Mouse (Mus musculus): ENCODE data around the gene Fbxo11. TPM values are rescaled to one million over a fixed set of nuclear protein-coding genes. Genes with fewer than 3 reads are reported as not detected.
A peak's percentile ranks its signal among the peaks of the same experiment; 100 is the strongest.

Fbxo11 gene
- polyA plus RNA-seq, 1 experiment from 2014 or later: 26.7 TPM

GRCm38 (mm10) chr17:88072047-88072446 is 7.0 kb upstream of the Fbxo11 start:
- Histone ChIP-seq H3K9me3 (ENCODE audit: control insufficient read depth, low read length) (no peaks in the 10 kb centered on the region), H3K9ac (ENCODE audit: low read depth, low read length) (no peak overlapping the region), H3K4me2 (replicated peaks; ENCODE audit: low read depth, low read length) (no peak overlapping the region), H3K27me3 (ENCODE audit: control insufficient read depth, insufficient read depth, low read length) (no peaks in the 10 kb centered on the region), H3K4me3 (ENCODE audit: low read length) (no peak overlapping the region), H3K36me3 (ENCODE audit: control insufficient read depth, insufficient read depth, low read length) (no peaks in the 10 kb centered on the region), H3K4me1 (ENCODE audit: control insufficient read depth, insufficient read depth, low read length) (no peaks in the 10 kb centered on the region), H3K27ac (ENCODE audit: low read depth, low read length) (no peak overlapping the region)
- 91% methylated on average over 7 of the region's 7 CpGs for WGBS
- no peak for ATAC-seq (ENCODE audit: low FRiP score, low TSS enrichment)

DNA sequence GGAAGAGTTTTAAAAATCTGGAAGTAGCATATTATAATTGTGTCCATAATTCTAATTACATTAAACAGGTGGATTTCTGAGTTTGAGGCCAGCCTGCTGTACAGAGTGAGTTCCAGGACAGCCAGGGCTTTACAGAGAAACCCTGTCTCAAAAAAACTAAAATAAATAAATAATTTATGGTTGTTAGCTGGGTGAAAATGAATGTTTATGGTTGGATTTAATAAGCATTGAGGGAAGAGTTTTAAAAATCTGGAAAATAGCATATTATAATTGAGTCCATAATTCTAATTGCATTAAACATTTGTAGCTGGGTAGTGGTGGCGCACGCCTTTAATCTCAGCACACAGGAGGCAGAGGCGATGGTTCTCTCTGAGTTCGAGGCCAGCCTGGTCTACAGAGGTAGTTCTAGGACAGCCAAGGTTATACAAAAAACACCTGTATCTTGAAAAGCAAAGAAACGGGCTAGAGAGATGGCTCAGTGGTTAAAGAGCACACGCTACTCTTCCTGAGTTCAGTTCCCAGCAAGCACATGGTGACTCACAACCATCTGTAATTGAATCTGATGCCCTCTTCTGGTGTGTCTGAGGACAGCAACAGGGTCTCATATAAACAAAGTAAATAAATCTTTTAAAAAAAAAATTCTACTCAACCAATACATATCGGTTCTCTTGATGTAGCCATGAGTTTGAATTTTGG is 3.1 kb upstream of the Fbxo11 start:
- Histone ChIP-seq H3K36me3 (ENCODE audit: control insufficient read depth, insufficient read depth, low read length) (no peaks in the 10 kb centered on the region), H3K4me1 (ENCODE audit: control insufficient read depth, insufficient read depth, low read length) (peaks cover under 1% of the 10 kb centered on the region; the same call in 1 of the 2 replicates), H3K4me3 (ENCODE audit: low read length) (no peak overlapping the region), H3K27me3 (ENCODE audit: control insufficient read depth, insufficient read depth, low read length) (no peaks in the 10 kb centered on the region), H3K27ac (ENCODE audit: low read depth, low read length) (no peak overlapping the region), H3K9me3 (ENCODE audit: control insufficient read depth, low read length) (no peaks in the 10 kb centered on the region), H3K4me2 (replicated peaks; ENCODE audit: low read depth, low read length) (no peak overlapping the region), H3K9ac (ENCODE audit: low read depth, low read length) (no peak overlapping the region)
- ATAC-seq (ENCODE audit: low FRiP score, low TSS enrichment): no peak
- 99% methylated on average over 7 of the region's 7 CpGs for WGBS

- Histone ChIP-seq H3K4me1 (ENCODE audit: control insufficient read depth, insufficient read depth, low read length) (peaks cover 8% of the 10 kb centered on the region; the same call in 1 of the 2 replicates), H3K4me3 (ENCODE audit: low read length) (peak overlapping the region; percentile 98), H3K9me3 (ENCODE audit: control insufficient read depth, low read length) (no peaks in the 10 kb centered on the region), H3K9ac (ENCODE audit: low read depth, low read length) (0 out of 2 replicates have a peak overlapping the region, but pooled peaks have one; percentile 100), H3K36me3 (ENCODE audit: control insufficient read depth, insufficient read depth, low read length) (no peaks in the 10 kb centered on the region), H3K4me2 (replicated peaks; ENCODE audit: low read depth, low read length) (peak overlapping the region; percentile 52), H3K27me3 (ENCODE audit: control insufficient read depth, insufficient read depth, low read length) (no peaks in the 10 kb centered on the region), H3K27ac (ENCODE audit: low read depth, low read length) (no peak overlapping the region)
- ATAC-seq (ENCODE audit: low FRiP score, low TSS enrichment): no peak
- 75% methylated on average over 4 of the region's 4 CpGs for WGBS
These were observed 2.3 kb upstream of the Fbxo11 start for GRCm38 (mm10) chr17:88067202-88067901.

- Histone ChIP-seq H3K36me3 (ENCODE audit: control insufficient read depth, insufficient read depth, low read length) (no peaks in the 10 kb centered on the region), H3K27me3 (ENCODE audit: control insufficient read depth, insufficient read depth, low read length) (no peaks in the 10 kb centered on the region), H3K9ac (ENCODE audit: low read depth, low read length) (peak overlapping the region; percentile 100; the same call in 1 of the 2 replicates), H3K4me3 (ENCODE audit: low read length) (peak overlapping the region; percentile 98), H3K9me3 (ENCODE audit: control insufficient read depth, low read length) (no peaks in the 10 kb centered on the region), H3K4me2 (replicated peaks; ENCODE audit: low read depth, low read length) (peak overlapping the region; percentile 52), H3K27ac (ENCODE audit: low read depth, low read length) (peak overlapping the region; percentile 86), H3K4me1 (ENCODE audit: control insufficient read depth, insufficient read depth, low read length) (peaks cover 8% of the 10 kb centered on the region; the same call in 1 of the 2 replicates)
- no peak for ATAC-seq (ENCODE audit: low FRiP score, low TSS enrichment)
- 9% methylated on average over 9 of the region's 9 CpGs for WGBS
These were observed 1.7 kb upstream of the Fbxo11 start for GRCm38 (mm10) chr17:88066799-88067198.

DNA sequence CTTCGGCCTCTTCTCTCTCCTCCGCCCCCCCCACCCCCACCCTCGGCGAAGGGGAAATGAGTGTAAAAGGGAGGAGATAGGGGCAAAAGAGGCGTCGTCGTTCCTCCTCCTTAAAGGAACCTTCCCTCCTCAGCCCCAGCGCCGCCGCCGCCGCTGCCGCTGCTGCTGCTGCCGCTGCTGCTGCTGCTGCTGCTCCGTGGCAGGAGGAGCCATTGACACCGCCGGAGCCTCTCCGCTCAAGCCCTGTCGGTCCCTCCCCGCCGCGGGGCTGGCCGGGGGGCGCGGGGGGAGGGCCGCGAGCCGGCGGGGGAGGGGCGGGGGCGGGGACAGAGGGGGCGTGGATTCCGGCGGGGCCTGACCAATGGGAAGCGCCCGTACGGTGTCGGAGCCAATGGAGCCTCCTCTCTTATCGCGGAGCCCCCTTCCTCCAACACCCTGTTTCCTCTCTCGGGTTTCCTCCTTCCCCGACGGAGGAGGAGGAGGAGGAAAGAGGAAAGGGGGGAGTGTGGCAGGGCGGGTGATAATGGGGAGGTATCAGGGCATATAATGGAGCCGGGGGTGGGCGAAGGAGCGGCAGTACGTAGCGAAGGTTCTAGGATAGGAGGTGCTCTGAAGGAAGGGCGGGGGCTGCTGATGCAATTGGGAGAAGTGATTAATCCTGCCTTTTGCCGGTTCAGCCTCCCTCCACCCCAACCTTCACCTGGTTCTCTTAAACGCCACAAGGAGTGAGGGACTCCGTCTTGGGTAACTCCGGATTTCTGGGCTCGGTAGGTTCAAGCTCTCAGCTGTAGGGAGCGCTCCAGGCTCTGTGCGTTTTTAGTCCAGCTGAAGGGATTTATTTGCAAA is 933 bp upstream of the Fbxo11 start:
- WGBS: under 1% methylated on average over 28 of the region's 57 CpGs
- Histone ChIP-seq H3K4me3 (ENCODE audit: low read length) (peak overlapping the region; percentile 98), H3K4me1 (ENCODE audit: control insufficient read depth, insufficient read depth, low read length) (peaks cover 8% of the 10 kb centered on the region; the same call in 1 of the 2 replicates), H3K27me3 (ENCODE audit: control insufficient read depth, insufficient read depth, low read length) (no peaks in the 10 kb centered on the region), H3K27ac (ENCODE audit: low read depth, low read length) (peak overlapping the region; percentile 100), H3K9me3 (ENCODE audit: control insufficient read depth, low read length) (no peaks in the 10 kb centered on the region), H3K9ac (ENCODE audit: low read depth, low read length) (peak overlapping the region; percentile 100), H3K36me3 (ENCODE audit: control insufficient read depth, insufficient read depth, low read length) (no peaks in the 10 kb centered on the region), H3K4me2 (replicated peaks; ENCODE audit: low read depth, low read length) (peak overlapping the region; percentile 75)
- ATAC-seq (ENCODE audit: low FRiP score, low TSS enrichment): peak; percentile 97

GRCm38 (mm10) chr17:88064347-88065030 is 602 bp downstream of the Fbxo11 start:
- peak overlapping the region; percentile 100 for H3K27ac ChIP-seq (ENCODE audit: low read depth, low read length)
- no peaks in the 10 kb centered on the region for H3K9me3 ChIP-seq (ENCODE audit: control insufficient read depth, low read length)
- H3K27me3 ChIP-seq (ENCODE audit: control insufficient read depth, insufficient read depth, low read length): no peaks in the 10 kb centered on the region
- under 1% methylated on average over 33 of the region's 67 CpGs for WGBS
- H3K36me3 ChIP-seq (ENCODE audit: control insufficient read depth, insufficient read depth, low read length): no peaks in the 10 kb centered on the region
- peak overlapping the region; percentile 75 for H3K4me2 ChIP-seq (replicated peaks; ENCODE audit: low read depth, low read length)
- ATAC-seq (ENCODE audit: low FRiP score, low TSS enrichment): peak; percentile 21
- peak overlapping the region; percentile 98 for H3K4me3 ChIP-seq (ENCODE audit: low read length)
- peak overlapping the region; percentile 100 for H3K9ac ChIP-seq (ENCODE audit: low read depth, low read length)
- peaks cover 8% of the 10 kb centered on the region; the same call in 1 of the 2 replicates for H3K4me1 ChIP-seq (ENCODE audit: control insufficient read depth, insufficient read depth, low read length)

DNA sequence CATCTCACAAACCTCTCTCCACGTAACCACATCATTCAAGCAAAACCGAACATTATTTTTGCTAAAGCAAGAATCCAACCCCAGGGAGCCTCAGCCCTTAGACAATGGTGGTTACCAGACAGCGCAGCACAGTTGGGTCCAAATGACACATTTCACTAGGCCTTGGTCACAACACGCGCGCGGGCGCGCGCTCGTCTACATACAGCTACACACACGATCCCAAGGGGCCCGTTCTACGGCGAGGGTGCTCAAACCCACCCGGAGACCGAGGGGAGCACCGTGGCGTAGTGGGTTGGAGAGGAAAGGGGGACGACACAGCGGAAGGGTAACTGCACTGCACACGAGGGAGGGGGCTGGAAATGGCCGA is 1.1 kb downstream of the Fbxo11 start:
- H3K4me2 ChIP-seq (replicated peaks; ENCODE audit: low read depth, low read length): peak overlapping the region; percentile 75
- H3K9ac ChIP-seq (ENCODE audit: low read depth, low read length): peak overlapping the region; percentile 100
- under 1% methylated on average over 23 of the region's 23 CpGs for WGBS
- ATAC-seq (ENCODE audit: low FRiP score, low TSS enrichment): no peak
- no peaks in the 10 kb centered on the region for H3K36me3 ChIP-seq (ENCODE audit: control insufficient read depth, insufficient read depth, low read length)
- no peaks in the 10 kb centered on the region for H3K9me3 ChIP-seq (ENCODE audit: control insufficient read depth, low read length)
- H3K4me3 ChIP-seq (ENCODE audit: low read length): peak overlapping the region; percentile 98
- H3K27ac ChIP-seq (ENCODE audit: low read depth, low read length): peak overlapping the region; percentile 100
- H3K4me1 ChIP-seq (ENCODE audit: control insufficient read depth, insufficient read depth, low read length): peaks cover 8% of the 10 kb centered on the region; the same call in 1 of the 2 replicates
- H3K27me3 ChIP-seq (ENCODE audit: control insufficient read depth, insufficient read depth, low read length): no peaks in the 10 kb centered on the region

DNA sequence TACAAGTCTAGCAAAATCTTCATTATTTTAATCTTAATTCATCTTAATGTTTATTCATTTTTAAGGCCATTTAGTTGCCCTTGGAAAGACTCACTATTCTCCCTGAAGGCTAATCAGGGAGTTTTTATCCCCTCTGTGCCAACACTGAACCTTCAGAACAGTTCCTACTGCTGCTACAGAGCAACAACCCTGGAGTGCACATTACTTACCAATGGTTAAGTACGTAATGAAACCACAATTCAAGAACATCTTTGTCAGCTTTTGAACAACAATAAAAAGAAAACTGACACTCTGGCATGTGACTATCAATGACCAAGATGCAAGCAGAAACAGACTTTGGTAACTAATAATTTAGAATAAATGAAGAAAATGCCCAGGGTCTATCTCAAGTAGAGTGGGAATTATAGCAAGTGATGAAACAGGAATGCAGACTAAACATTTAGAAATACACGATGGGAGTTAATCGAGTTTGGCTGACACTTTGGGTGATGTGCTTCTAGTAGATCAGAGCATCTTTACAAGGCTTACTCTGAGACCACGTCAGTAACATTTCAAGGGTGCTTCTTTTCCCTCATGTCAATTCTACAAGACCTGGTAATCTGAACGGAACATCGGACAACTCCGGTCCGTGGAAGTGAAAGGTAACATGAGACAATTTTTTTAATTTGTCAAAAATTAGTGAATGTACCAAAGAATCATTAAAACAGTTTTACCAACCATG is 2.1 kb downstream of the Fbxo11 start:
- Histone ChIP-seq H3K4me2 (replicated peaks; ENCODE audit: low read depth, low read length) (peak overlapping the region; percentile 75), H3K9ac (ENCODE audit: low read depth, low read length) (peak overlapping the region; percentile 100; the same call in 1 of the 2 replicates), H3K9me3 (ENCODE audit: control insufficient read depth, low read length) (no peaks in the 10 kb centered on the region), H3K4me3 (ENCODE audit: low read length) (peak overlapping the region; percentile 98), H3K36me3 (ENCODE audit: control insufficient read depth, insufficient read depth, low read length) (no peaks in the 10 kb centered on the region), H3K4me1 (ENCODE audit: control insufficient read depth, insufficient read depth, low read length) (peaks cover 14% of the 10 kb centered on the region; the same call in 1 of the 2 replicates), H3K27me3 (ENCODE audit: control insufficient read depth, insufficient read depth, low read length) (no peaks in the 10 kb centered on the region), H3K27ac (ENCODE audit: low read depth, low read length) (no peak overlapping the region)
- 27% methylated on average over 8 of the region's 8 CpGs for WGBS
- no peak for ATAC-seq (ENCODE audit: low FRiP score, low TSS enrichment)

Measured in kidney, embryonic 14.5 days (tissue).